Mouse (Mus musculus) stomach, embryonic 16.5 days (tissue): ENCODE measurements around the gene Ttc4. TPM values are rescaled to one million over a fixed set of nuclear protein-coding genes. Genes with fewer than 3 reads are reported as not detected.

Source experiments
- ATAC-seq: fragments of 200-750 bp; cut with Nextera tagmentation; 2 replicates; pipeline ENCODE4 v1.8.0; 2017; ENCODE audit warnings: moderate number of reproducible peaks, moderate TSS enrichment; ENCODE audit not compliant: insufficient read depth, low FRiP score
- H3K27ac ChIP-seq: fragments of 300-500 bp; sonication (generic); 2 replicates; pipeline ENCODE4 v1.5.1; 2014; ENCODE audit warnings: low read length
- H3K27me3 ChIP-seq: fragments of 300-500 bp; sonication (generic); 2 replicates; pipeline ENCODE4 v1.6.1; 2014; ENCODE audit warnings: low read length, control low read depth, mixed read lengths; ENCODE audit not compliant: control insufficient read depth, insufficient read depth
- H3K36me3 ChIP-seq: fragments of 300-500 bp; sonication (generic); 2 replicates; pipeline ENCODE4 v1.6.1; 2014; ENCODE audit warnings: low read length; ENCODE audit not compliant: control insufficient read depth, insufficient read depth
- H3K4me1 ChIP-seq: fragments of 300-500 bp; sonication (generic); 2 replicates; pipeline ENCODE4 v1.6.1; 2014; ENCODE audit warnings: low read length, control low read depth, mixed read lengths; ENCODE audit not compliant: control insufficient read depth, insufficient read depth
- H3K4me2 ChIP-seq: fragments of 300-500 bp; sonication (generic); 2 replicates; pipeline ENCODE4 v1.6.1; 2014; ENCODE audit warnings: low read depth, low read length, mixed read lengths
- H3K4me3 ChIP-seq: fragments of 300-500 bp; sonication (generic); replicated peaks from 2 replicates; pipeline ENCODE4 v1.5.1; 2014; ENCODE audit warnings: mild to moderate bottlenecking, low read length
- H3K9ac ChIP-seq: fragments of 300-500 bp; sonication (generic); 2 replicates; pipeline ENCODE4 v1.6.1; 2014; ENCODE audit warnings: low read length
- H3K9me3 ChIP-seq: fragments of 300-500 bp; sonication (generic); replicated peaks from 2 replicates; pipeline ENCODE4 v1.6.1; 2016; ENCODE audit warnings: low read length, control low read depth; ENCODE audit not compliant: control insufficient read depth
- WGBS: fragments of 180-500 bp; shearing (Covaris S2); extraction: QIAGEN DNeasy Blood & Tissue Kit; methylation state at CpG from one replicate; pipeline ENCODE4 v1.1.7; 2014; 5-methylcytosine and 5-hydroxymethylcytosine counted together
- polyA plus RNA-seq: library from polyadenylated mRNA; unstranded; fragments of >200 nt; fragmentation: Nextera tagmentation; extraction: Ambion mirVana; gene quantifications from 2 replicates; pipeline ENCODE4 v1.2.1, GENCODE M21; 2015

Ttc4 gene
- polyA plus RNA-seq, 1 experiment from 2014 or later, result 82.7 TPM

GRCm38 (mm10) chr4:106664697-106665096 lies 14.0 kb downstream of the Ttc4 start:
- WGBS, result 92% methylated on average over 6 of the region's 6 CpGs
- H3K27ac ChIP-seq, result no peak overlapping the region
- H3K9ac ChIP-seq, result no peak overlapping the region
- H3K36me3 ChIP-seq, result peaks cover 31% of the 10 kb centered on the region
- no peaks in the 10 kb centered on the region for H3K27me3 ChIP-seq
- H3K4me3 ChIP-seq, result no peak overlapping the region
- H3K4me2 ChIP-seq, result no peak overlapping the region
- no peaks in the 10 kb centered on the region for H3K4me1 ChIP-seq
- no peaks in the 10 kb centered on the region for H3K9me3 ChIP-seq
- ATAC-seq, result no peak

- ATAC-seq, result no peak
- Histone ChIP-seq H3K4me3 (no peak overlapping the region), H3K27me3 (no peaks in the 10 kb centered on the region), H3K4me1 (no peaks in the 10 kb centered on the region), H3K9ac (no peak overlapping the region), H3K27ac (no peak overlapping the region), H3K9me3 (no peaks in the 10 kb centered on the region), H3K36me3 (peaks cover 29% of the 10 kb centered on the region), H3K4me2 (no peak overlapping the region)
- WGBS, result 82% methylated on average over 5 of the region's 5 CpGs
These were observed 14.7 kb downstream of the Ttc4 start for GRCm38 (mm10) chr4:106663956-106664470.

DNA sequence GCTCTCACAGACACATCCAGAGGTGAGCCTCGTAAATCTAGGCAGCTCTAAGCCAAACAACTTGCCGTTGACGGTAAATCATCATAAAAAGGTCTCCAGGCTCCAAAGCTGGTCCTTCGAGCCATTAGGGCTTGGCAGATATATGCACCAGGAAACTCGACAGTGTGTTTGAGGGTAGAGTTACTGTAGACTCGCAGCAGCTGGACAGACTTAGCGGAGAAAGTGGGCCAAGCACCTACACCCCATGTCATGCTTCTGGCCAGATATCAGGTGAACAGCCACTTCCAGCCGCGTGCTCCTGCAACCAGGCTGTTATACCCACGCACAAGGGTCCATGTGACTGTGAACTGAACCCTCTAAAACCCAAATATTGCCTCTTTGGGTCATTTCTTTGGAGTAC lies 23.1 kb downstream of the Ttc4 start:
- no peak overlapping the region for H3K9ac ChIP-seq
- no peak overlapping the region for H3K4me2 ChIP-seq
- no peaks in the 10 kb centered on the region for H3K9me3 ChIP-seq
- H3K27me3 ChIP-seq, result no peaks in the 10 kb centered on the region
- H3K4me3 ChIP-seq, result no peak overlapping the region
- ATAC-seq, result no peak
- no peak overlapping the region for H3K27ac ChIP-seq
- H3K36me3 ChIP-seq, result no peaks in the 10 kb centered on the region; the same call in 1 of the 2 replicates
- H3K4me1 ChIP-seq, result peaks cover 7% of the 10 kb centered on the region; the same call in 1 of the 2 replicates
- 84% methylated on average over 10 of the region's 10 CpGs for WGBS

DNA sequence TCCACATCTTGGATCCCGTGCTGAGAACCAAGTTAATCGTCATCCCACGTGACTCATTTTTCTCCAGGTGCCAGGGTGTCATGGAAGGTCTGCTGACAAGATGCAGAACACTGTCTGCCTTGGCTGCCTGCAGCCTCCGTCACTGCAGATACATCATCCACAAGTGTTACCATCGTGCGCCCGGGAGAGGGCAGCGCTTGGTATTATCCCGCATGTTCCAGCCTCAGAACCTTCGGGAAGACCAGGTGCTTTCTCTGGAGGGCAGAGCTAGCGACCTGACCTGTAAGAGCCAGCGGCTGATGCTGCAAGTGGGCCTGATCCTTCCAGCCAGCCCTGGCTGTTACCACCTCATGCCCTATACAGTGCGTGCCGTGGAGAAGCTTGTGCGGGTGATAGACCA lies 25.7 kb downstream of the Ttc4 start:
- no peak overlapping the region for H3K4me3 ChIP-seq
- H3K27me3 ChIP-seq, result no peaks in the 10 kb centered on the region
- H3K9me3 ChIP-seq, result no peaks in the 10 kb centered on the region
- no peak overlapping the region for H3K9ac ChIP-seq
- peaks cover 7% of the 10 kb centered on the region; the same call in 1 of the 2 replicates for H3K4me1 ChIP-seq
- H3K27ac ChIP-seq, result no peak overlapping the region
- H3K36me3 ChIP-seq, result no peaks in the 10 kb centered on the region; the same call in 1 of the 2 replicates
- 93% methylated on average over 15 of the region's 15 CpGs for WGBS
- ATAC-seq, result no peak
- no peak overlapping the region for H3K4me2 ChIP-seq

DNA sequence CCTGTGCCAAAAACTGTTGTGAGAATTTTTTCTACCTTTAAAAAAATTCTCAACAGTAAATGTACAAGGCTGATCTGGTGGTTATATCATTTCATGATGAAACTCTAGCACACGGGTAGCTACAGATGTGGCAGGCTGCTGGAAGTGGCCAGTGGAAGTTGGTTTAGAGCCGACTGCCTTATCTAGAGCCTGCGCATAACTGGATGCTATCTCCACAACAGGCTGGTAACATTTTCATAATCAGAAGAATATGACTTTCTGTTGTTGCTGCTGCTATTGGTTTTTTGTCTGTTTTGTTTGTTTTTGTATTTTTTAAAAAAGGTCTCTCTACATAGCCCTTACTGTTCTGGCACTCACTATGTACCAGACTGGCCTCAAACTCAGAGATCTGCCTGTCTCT lies 26.2 kb downstream of the Ttc4 start:
- Histone ChIP-seq H3K4me3 (no peak overlapping the region), H3K27me3 (no peaks in the 10 kb centered on the region), H3K9me3 (no peaks in the 10 kb centered on the region), H3K9ac (no peak overlapping the region), H3K27ac (no peak overlapping the region), H3K36me3 (no peaks in the 10 kb centered on the region; the same call in 1 of the 2 replicates), H3K4me1 (peaks cover 7% of the 10 kb centered on the region; the same call in 1 of the 2 replicates), H3K4me2 (no peak overlapping the region)
- WGBS, result 88% methylated on average over 3 of the region's 3 CpGs
- ATAC-seq, result no peak

DNA sequence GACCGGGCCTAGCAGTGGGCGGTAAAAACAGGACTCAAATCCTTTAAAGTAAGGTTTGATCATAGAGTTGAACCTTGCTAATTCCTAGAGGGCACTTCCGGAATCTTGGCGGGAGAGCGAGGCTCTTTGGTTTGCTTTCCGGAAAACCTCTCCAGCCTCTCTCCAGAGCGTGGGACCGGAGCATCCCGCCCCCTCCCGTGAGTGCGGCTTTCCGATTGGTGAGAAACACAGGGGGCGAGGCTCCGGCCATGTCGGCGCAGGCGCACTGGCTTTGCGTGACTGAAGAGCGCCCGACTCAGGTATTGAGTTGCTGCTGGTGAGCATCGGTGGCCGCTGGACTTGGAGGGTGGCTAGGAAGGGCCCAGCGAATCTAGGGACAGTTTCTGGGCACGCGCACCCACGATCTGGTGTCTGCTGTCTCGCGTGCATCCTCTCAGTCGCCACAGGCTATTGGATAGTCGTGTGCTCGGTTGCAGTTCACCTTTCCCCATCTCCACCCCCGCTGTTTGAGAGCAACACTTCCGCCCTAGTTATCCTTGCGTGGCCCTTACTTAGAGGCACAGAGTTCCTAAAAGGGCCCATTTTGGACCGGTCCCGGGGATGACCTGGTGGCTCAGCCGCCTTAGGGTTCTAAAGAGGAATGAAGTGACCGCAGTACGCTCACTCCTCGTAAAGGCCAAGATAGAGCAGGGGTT lies 27.8 kb downstream of the Ttc4 start, which contains the start of gene Pars2:
Gene Pars2, plus strand, starts transcription at position 237 of the 695 bp plus-strand sequence.
- H3K4me3 ChIP-seq, result peak within 1 kb of the TSS; percentile 62
- no peaks in the 10 kb centered on the region; the same call in 1 of the 2 replicates for H3K36me3 ChIP-seq
- H3K4me2 ChIP-seq, result peak within 1 kb of the TSS; percentile 66
- peak within 1 kb of the TSS; percentile 31; the same call in 1 of the 2 replicates for H3K27ac ChIP-seq
- 2% methylated on average over 40 of the region's 40 CpGs for WGBS
- peak; percentile 98 for ATAC-seq
- H3K4me1 ChIP-seq, result peaks cover 7% of the 10 kb centered on the region; the same call in 1 of the 2 replicates
- H3K27me3 ChIP-seq, result no peaks in the 10 kb centered on the region
- H3K9me3 ChIP-seq, result no peaks in the 10 kb centered on the region
- peak within 1 kb of the TSS; percentile 75 for H3K9ac ChIP-seq

DNA sequence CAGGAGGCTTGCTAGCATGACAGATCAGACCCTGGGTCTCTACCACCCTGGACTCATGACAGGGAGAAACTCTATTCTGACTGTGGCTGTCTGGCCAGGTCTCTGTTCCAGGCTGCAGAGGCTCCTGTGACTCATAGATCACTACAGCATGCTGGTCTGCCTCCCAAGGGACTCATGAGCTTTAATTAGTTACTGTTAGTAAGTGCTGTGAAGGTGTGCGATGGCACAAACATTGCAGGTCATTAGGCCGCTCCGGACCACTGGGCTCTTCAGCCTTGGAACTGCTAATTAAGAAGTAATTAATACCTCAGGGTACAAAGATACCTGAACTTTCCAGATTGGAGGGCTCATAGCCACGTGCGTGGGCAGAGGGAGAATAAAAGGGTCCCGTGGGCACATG lies 31.6 kb downstream of the Ttc4 start:
- Histone ChIP-seq H3K9ac (0 out of 2 replicates have a peak overlapping the region, but pooled peaks have one; percentile 8), H3K4me1 (peaks cover 20% of the 10 kb centered on the region), H3K27ac (no peak overlapping the region), H3K36me3 (no peaks in the 10 kb centered on the region), H3K9me3 (no peaks in the 10 kb centered on the region), H3K4me2 (no peak overlapping the region), H3K27me3 (no peaks in the 10 kb centered on the region), H3K4me3 (no peak overlapping the region)
- ATAC-seq, result no peak
- 76% methylated on average over 6 of the region's 6 CpGs for WGBS

DNA sequence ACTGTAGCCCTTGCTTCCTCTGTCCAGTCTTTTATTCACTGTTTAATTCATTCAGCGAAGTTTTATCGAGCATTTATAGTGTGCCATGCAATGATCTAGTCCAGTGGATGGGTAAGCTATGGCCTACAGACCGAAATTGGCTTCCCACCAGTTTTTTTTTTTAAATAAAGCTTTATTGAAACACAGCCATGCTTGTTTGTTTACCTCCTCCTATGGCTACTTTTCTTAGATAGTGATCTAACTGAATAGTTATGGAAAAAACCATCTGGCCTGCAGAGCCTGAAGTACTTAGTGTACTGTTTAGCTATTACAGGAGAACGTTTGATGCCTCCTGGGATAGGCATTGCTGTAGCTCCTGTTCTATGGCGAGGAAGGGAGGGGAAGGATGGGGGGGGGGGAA lies 32.9 kb downstream of the Ttc4 start:
- peaks cover 13% of the 10 kb centered on the region for H3K4me1 ChIP-seq
- H3K36me3 ChIP-seq, result no peaks in the 10 kb centered on the region
- H3K27ac ChIP-seq, result no peak overlapping the region
- ATAC-seq, result no peak
- H3K4me3 ChIP-seq, result no peak overlapping the region
- no peak overlapping the region for H3K4me2 ChIP-seq
- 75% methylated on average over 5 of the region's 5 CpGs for WGBS
- H3K9ac ChIP-seq, result no peak overlapping the region
- no peaks in the 10 kb centered on the region for H3K27me3 ChIP-seq
- no peaks in the 10 kb centered on the region for H3K9me3 ChIP-seq

DNA sequence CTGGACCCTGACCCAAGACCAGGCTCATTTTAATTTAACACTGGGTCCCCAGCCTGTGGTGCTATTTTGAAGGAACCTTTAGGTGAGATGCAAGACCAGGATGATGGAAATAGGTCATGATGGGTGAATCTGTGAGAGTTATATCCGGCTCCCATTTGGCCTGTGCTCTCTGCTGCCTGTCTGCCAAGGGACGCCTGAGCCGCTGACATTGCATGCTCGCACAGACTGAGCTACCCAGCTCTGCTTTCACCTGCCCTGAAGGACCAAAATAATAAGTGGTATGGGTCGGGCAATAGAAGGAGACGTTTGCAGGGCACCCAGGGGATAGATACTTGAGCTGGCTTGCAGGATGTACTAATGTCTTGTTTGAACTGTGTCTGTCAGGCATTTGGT lies 34.5 kb downstream of the Ttc4 start:
- Histone ChIP-seq H3K4me3 (no peak overlapping the region), H3K27ac (peak overlapping the region; percentile 56; the same call in 1 of the 2 replicates)

More for the DNA sequence above, 34.5 kb downstream of the Ttc4 start:
- ATAC-seq, result no peak
- Histone ChIP-seq H3K4me2 (no peak overlapping the region), H3K27me3 (no peaks in the 10 kb centered on the region), H3K36me3 (no peaks in the 10 kb centered on the region), H3K9ac (no peak overlapping the region), H3K9me3 (no peaks in the 10 kb centered on the region; the same call in 1 of the 2 replicates), H3K4me1 (peaks cover 13% of the 10 kb centered on the region)
- 55% methylated on average over 6 of the region's 6 CpGs for WGBS
